In genomic region chr3:52872260-52872659, GRCm38 (mm10) we compare ENCODE assay signal across 10 mouse cellular contexts.
"Had no signal": no experiment of that assay in that cellular context is flagged by ENCODE, and none has a peak within 500 bp of the region (broad histone marks: within the 10 kb centered on the region; RNA-seq: fewer than 3 reads in every experiment).

No protein-coding gene starts in this region.

- ATAC-seq: midbrain, embryonic 16.5 days had no signal

- DNase-seq: lung, adult 18-20 months; lung, embryonic 14.5 days; lung, postnatal 10 days; lung, postnatal 4 days; midbrain, embryonic 14.5 days; right cerebral cortex, postnatal 14 days; thymus, adult 18-20 months; thymus, postnatal 14 days; thymus, postnatal 36 days had no signal
